Mouse (Mus musculus) CD4-positive helper T cell, adult 2 months (primary cell): ENCODE results near the gene Klf9.

Experiments used
- DNase-seq: peaks from one replicate; pipeline ENCODE4 v3.0.0-alpha.2; 2012; ENCODE audit warnings: low read depth, missing footprints, low spot score

Gene Klf9

GRCm38 (mm10) chr19:23162877-23163276 is 21.9 kb downstream of the Klf9 start:
- DNase-seq = no peak

- no peak for DNase-seq
Observed at GRCm38 (mm10) chr19:23163361-23163760, 22.3 kb downstream of the Klf9 start.

- DNase-seq = no peak
Observed at GRCm38 (mm10) chr19:23164651-23165240, 23.7 kb downstream of the Klf9 start.

GRCm38 (mm10) chr19:23166550-23167284 is 25.7 kb downstream of the Klf9 start:
- DNase-seq = no peak

- no peak for DNase-seq
Observed at GRCm38 (mm10) chr19:23168899-23169658, 28.1 kb downstream of the Klf9 start.

- DNase-seq = no peak
Observed at GRCm38 (mm10) chr19:23169659-23170050, 28.6 kb downstream of the Klf9 start.

GRCm38 (mm10) chr19:23170476-23170875 is 29.4 kb downstream of the Klf9 start:
- no peak for DNase-seq

- no peak for DNase-seq
Observed at GRCm38 (mm10) chr19:23171136-23171535, 30.1 kb downstream of the Klf9 start.

- DNase-seq = no peak
Observed at GRCm38 (mm10) chr19:23175090-23175489, 34.1 kb downstream of the Klf9 start.

GRCm38 (mm10) chr19:23175511-23175910 is 34.5 kb downstream of the Klf9 start:
- DNase-seq = no peak

GRCm38 (mm10) chr19:23178533-23178932 is 37.5 kb downstream of the Klf9 start:
- no peak for DNase-seq

- no peak for DNase-seq
Observed at GRCm38 (mm10) chr19:23183493-23183892, 42.5 kb downstream of the Klf9 start.

- DNase-seq = no peak
Observed at GRCm38 (mm10) chr19:23184068-23184467, 43.0 kb downstream of the Klf9 start.

- no peak for DNase-seq
Observed at GRCm38 (mm10) chr19:23187732-23188131, 46.7 kb downstream of the Klf9 start.

- no peak for DNase-seq
Observed at GRCm38 (mm10) chr19:23188986-23189385, 48.0 kb downstream of the Klf9 start.

GRCm38 (mm10) chr19:23189744-23190143 is 48.7 kb downstream of the Klf9 start:
- no peak for DNase-seq

- DNase-seq = no peak
Observed at GRCm38 (mm10) chr19:23191486-23191885, 50.5 kb downstream of the Klf9 start.

- no peak for DNase-seq
Observed at GRCm38 (mm10) chr19:23193076-23193475, 52.0 kb downstream of the Klf9 start.

GRCm38 (mm10) chr19:23202106-23202505 is 61.1 kb downstream of the Klf9 start:
- DNase-seq = no peak

- no peak for DNase-seq
Observed at GRCm38 (mm10) chr19:23203505-23204053, 62.6 kb downstream of the Klf9 start.

GRCm38 (mm10) chr19:23211325-23211724 is 70.3 kb downstream of the Klf9 start:
- DNase-seq = no peak

GRCm38 (mm10) chr19:23214326-23214725 is 73.3 kb downstream of the Klf9 start:
- DNase-seq = no peak
